Mouse (Mus musculus) lung, adult 18-20 months (tissue): ENCODE data around the gene Clasp2.
"Not testable (repeated sequence)": the region's sequence is repeated elsewhere in the genome, so short reads cannot be mapped to it uniquely, and the experiment has no call there.

Experiments
- DNase-seq, 2 experiments: peaks; one replicate each; pipeline ENCODE4 v3.0.0; 2022; ENCODE audit warnings: mixed read lengths in 2 of 2

Gene Clasp2

GRCm38 (mm10) chr9:113830219-113830618 is 88.9 kb downstream of the Clasp2 start:
- no peak for DNase-seq

- peak in 1 of 2 experiments; percentile 2 for DNase-seq
These were observed 92.2 kb downstream of the Clasp2 start for GRCm38 (mm10) chr9:113833481-113833880.

GRCm38 (mm10) chr9:113837001-113837400 is 95.7 kb downstream of the Clasp2 start:
- no peak for DNase-seq

GRCm38 (mm10) chr9:113837461-113837860 is 96.2 kb downstream of the Clasp2 start:
- DNase-seq = no peak

- no peak for DNase-seq
These were observed 102.8 kb downstream of the Clasp2 start for GRCm38 (mm10) chr9:113844029-113844428.

- DNase-seq = no peak
These were observed 114.2 kb downstream of the Clasp2 start for GRCm38 (mm10) chr9:113855441-113855840.

- DNase-seq = no peak
These were observed 116.1 kb downstream of the Clasp2 start for GRCm38 (mm10) chr9:113857281-113857928.

- DNase-seq = no peak
These were observed 116.7 kb downstream of the Clasp2 start for GRCm38 (mm10) chr9:113857929-113858440.

- DNase-seq = no peak
These were observed 118.1 kb downstream of the Clasp2 start for GRCm38 (mm10) chr9:113859420-113859819.

GRCm38 (mm10) chr9:113863370-113863999 is 122.2 kb downstream of the Clasp2 start:
- no peak for DNase-seq

GRCm38 (mm10) chr9:113867951-113868350 is 126.7 kb downstream of the Clasp2 start:
- no peak for DNase-seq

GRCm38 (mm10) chr9:113894903-113895302 is 153.6 kb downstream of the Clasp2 start:
- no peak for DNase-seq

GRCm38 (mm10) chr9:113903136-113903535 is 161.9 kb downstream of the Clasp2 start:
- no peak for DNase-seq

- DNase-seq = not testable (repeated sequence)
These were observed 163.0 kb downstream of the Clasp2 start for GRCm38 (mm10) chr9:113904315-113904714.

- DNase-seq = no peak
These were observed 174.5 kb downstream of the Clasp2 start for GRCm38 (mm10) chr9:113915789-113916188.

- DNase-seq = no peak
These were observed 181.4 kb downstream of the Clasp2 start for GRCm38 (mm10) chr9:113922677-113923076.

- DNase-seq = no peak
These were observed 183.6 kb downstream of the Clasp2 start for GRCm38 (mm10) chr9:113924883-113925282.

- DNase-seq = peak; percentile 16 to 31
These were observed 187.3 kb downstream of the Clasp2 start for GRCm38 (mm10) chr9:113928591-113928990.

- DNase-seq = no peak
These were observed 188.4 kb downstream of the Clasp2 start for GRCm38 (mm10) chr9:113929676-113930075.

GRCm38 (mm10) chr9:113930534-113931374 is 189.5 kb downstream of the Clasp2 start, which contains the start of gene Ubp1:
Gene Ubp1 (plus strand): TSS chr9:113930934.
- DNase-seq = peak; percentile 98

- peak; percentile 15 to 21 for DNase-seq
These were observed 190.3 kb downstream of the Clasp2 start for GRCm38 (mm10) chr9:113931375-113932099.

GRCm38 (mm10) chr9:113932100-113932470 is 190.8 kb downstream of the Clasp2 start:
- peak; percentile 6 to 19 for DNase-seq

- DNase-seq = no peak
These were observed 191.2 kb downstream of the Clasp2 start for GRCm38 (mm10) chr9:113932501-113932900.
